Mouse (Mus musculus) embryonic facial prominence, embryonic 14.5 days (tissue): ENCODE measurements around the gene Txndc12. TPM values are rescaled to one million over a fixed set of nuclear protein-coding genes. Genes with fewer than 3 reads are reported as not detected.

ENCODE experiments used
- ATAC-seq: fragments of 200-750 bp; cut with Nextera tagmentation; 2 replicates; pipeline ENCODE4 v1.8.0; 2017; ENCODE audit warnings: low read depth, moderate number of reproducible peaks, moderate TSS enrichment
- DNase-seq: peaks from one replicate; pipeline ENCODE4 v3.0.0-alpha.2; 2015; ENCODE audit warnings: low spot score
- H3K27ac ChIP-seq: fragments of 300-500 bp; sonication (generic); replicated peaks from 2 replicates; pipeline ENCODE4 v1.5.1; 2014; ENCODE audit warnings: low read depth, mild to moderate bottlenecking, low read length, moderate library complexity
- H3K27me3 ChIP-seq: fragments of 300-500 bp; sonication (generic); replicated peaks from 2 replicates; pipeline ENCODE4 v1.6.1; 2014; ENCODE audit warnings: low read length; ENCODE audit not compliant: control insufficient read depth, insufficient read depth
- H3K36me3 ChIP-seq: fragments of 300-500 bp; sonication (generic); 2 replicates; pipeline ENCODE4 v1.6.1; 2014; ENCODE audit warnings: low read length, mixed read lengths; ENCODE audit not compliant: control insufficient read depth, insufficient read depth
- H3K4me1 ChIP-seq: fragments of 300-500 bp; sonication (generic); 2 replicates; pipeline ENCODE4 v1.6.1; 2014; ENCODE audit warnings: antibody characterized with exemption, low read length; ENCODE audit not compliant: control insufficient read depth, insufficient read depth
- H3K4me2 ChIP-seq: fragments of 300-500 bp; sonication (generic); 2 replicates; pipeline ENCODE4 v1.6.1; 2014; ENCODE audit warnings: low read depth, mild to moderate bottlenecking, low read length, moderate library complexity, mixed read lengths
- H3K4me3 ChIP-seq: fragments of 300-500 bp; sonication (generic); 2 replicates; pipeline ENCODE4 v1.5.1; 2014; ENCODE audit warnings: low read depth, mild to moderate bottlenecking, low read length
- H3K9ac ChIP-seq: fragments of 300-500 bp; sonication (generic); 2 replicates; pipeline ENCODE4 v1.6.1; 2014; ENCODE audit warnings: low read depth, mild to moderate bottlenecking, low read length, moderate library complexity, mixed read lengths
- H3K9me3 ChIP-seq: fragments of 300-500 bp; sonication (generic); 2 replicates; pipeline ENCODE4 v1.6.1; 2016; ENCODE audit warnings: low read length; ENCODE audit not compliant: control insufficient read depth
- WGBS: fragments of 180-500 bp; shearing (Covaris S2); extraction: QIAGEN DNeasy Blood & Tissue Kit; methylation state at CpG from one replicate; pipeline ENCODE4 v1.1.7; 2014; 5-methylcytosine and 5-hydroxymethylcytosine counted together
- polyA plus RNA-seq: library from polyadenylated mRNA; unstranded; fragments of >200 nt; fragmentation: Nextera tagmentation; extraction: Ambion mirVana; gene quantifications from 2 replicates; pipeline ENCODE4 v1.2.1, GENCODE M21; 2014

Gene Txndc12
- polyA plus RNA-seq, 1 experiment from 2014 or later: 103 TPM

DNA sequence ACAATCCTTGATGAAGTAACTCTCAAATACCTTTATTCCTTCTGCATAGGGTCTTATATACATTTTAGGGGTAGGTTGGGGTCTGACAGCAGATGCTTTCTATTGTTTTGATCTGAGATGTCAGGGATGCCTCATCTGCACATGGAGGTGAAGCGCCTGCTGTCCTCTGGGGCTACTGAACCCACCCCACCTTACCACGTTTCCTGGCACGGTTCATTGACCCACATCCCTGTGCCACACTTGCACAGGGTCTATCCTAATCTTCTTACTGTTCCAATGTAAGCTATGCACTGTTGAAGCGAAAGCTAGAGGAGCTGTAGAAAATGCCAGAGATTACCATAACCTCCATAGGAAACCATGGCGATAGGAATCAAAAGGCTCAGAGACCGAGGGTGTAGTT, 22.9 kb upstream of the Txndc12 start:
- Histone ChIP-seq H3K9me3 (no peaks in the 10 kb centered on the region), H3K9ac (no peak overlapping the region), H3K4me3 (no peak overlapping the region), H3K27ac (no peak overlapping the region), H3K27me3 (no peaks in the 10 kb centered on the region), H3K4me1 (no peaks in the 10 kb centered on the region), H3K36me3 (peaks cover 14% of the 10 kb centered on the region), H3K4me2 (no peak overlapping the region)
- no peak for ATAC-seq
- whole genome bisulfite sequencing: 71% methylated on average over 6 of the region's 6 CpGs
- DNase-seq: no peak

DNA sequence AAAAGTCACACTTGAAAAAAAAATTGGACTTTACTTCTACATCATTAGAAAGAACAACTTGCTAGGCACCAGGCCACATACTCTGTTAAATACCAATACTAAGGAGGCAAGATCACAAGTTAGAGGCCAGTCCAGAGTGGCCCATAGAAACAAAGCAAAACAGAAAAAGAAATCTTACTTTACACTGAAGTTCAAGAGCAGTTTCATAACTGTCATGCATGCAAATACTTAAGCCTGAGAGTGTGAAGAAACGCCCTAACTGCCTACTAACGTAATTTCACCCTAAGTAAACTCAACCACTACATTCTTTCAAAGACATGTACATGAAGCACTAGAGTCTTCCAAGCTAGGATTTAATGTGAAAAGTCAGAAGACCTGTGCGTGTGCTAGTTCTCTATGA, 8.7 kb upstream of the Txndc12 start:
- H3K4me1 ChIP-seq: no peaks in the 10 kb centered on the region
- ATAC-seq (no peak), DNase-seq (no peak)
- no peak overlapping the region for H3K4me3 ChIP-seq
- peaks cover 87% of the 10 kb centered on the region for H3K36me3 ChIP-seq
- H3K9ac ChIP-seq: no peak overlapping the region
- no peaks in the 10 kb centered on the region for H3K9me3 ChIP-seq
- H3K4me2 ChIP-seq: no peak overlapping the region
- H3K27ac ChIP-seq: no peak overlapping the region
- no peaks in the 10 kb centered on the region for H3K27me3 ChIP-seq
- WGBS: 92% methylated on average over 3 of the region's 3 CpGs

DNA sequence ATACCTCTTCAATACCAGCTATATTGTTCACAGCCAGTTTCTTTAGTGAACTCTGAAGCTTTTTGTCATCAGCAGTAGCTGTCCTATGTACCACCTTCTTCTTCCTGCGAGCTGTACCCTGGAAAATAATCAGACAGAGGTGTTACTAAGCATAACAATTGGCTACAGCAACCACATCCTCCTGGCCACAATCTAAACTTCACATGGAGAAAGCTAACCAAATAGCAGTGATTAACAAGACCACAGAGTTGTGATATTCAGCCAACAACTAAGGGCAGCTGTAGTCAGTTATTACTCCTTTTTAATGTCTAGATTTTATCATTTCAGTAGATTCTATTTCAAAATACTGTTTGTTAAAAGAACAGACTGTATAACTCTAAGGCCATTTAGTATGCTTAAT, 8.3 kb upstream of the Txndc12 start:
- ATAC-seq: no peak
- Histone ChIP-seq H3K4me2 (no peak overlapping the region), H3K4me3 (no peak overlapping the region), H3K27ac (no peak overlapping the region), H3K36me3 (peaks cover 83% of the 10 kb centered on the region), H3K9ac (no peak overlapping the region), H3K27me3 (no peaks in the 10 kb centered on the region), H3K4me1 (no peaks in the 10 kb centered on the region; the same call in 1 of the 2 replicates), H3K9me3 (no peaks in the 10 kb centered on the region)
- 87% methylated on average over 1 of the region's 1 CpGs for WGBS
- DNase-seq: no peak

DNA sequence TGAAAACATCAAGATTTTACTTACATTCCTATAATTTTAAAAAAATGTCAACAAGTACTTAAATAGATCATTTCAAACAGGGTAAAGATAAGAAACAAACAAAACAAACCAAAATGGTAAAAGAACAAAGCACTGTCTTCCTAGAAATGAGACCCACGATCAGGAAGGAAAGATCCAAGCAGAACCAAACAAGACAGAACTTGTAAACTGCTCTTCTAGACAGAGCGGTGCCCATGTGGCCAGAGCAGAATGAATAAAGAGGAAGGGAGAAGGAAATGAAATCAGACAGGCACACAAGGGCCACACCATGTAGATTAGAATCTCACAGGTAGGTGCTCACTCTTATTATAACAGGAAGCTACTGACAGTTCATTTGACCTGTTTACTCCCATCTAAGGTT, 7.8 kb upstream of the Txndc12 start:
- no peak overlapping the region for H3K27ac ChIP-seq
- peaks cover 80% of the 10 kb centered on the region for H3K36me3 ChIP-seq
- no peaks in the 10 kb centered on the region for H3K9me3 ChIP-seq
- no peak for ATAC-seq
- peaks cover 2% of the 10 kb centered on the region for H3K4me1 ChIP-seq
- no peak overlapping the region for H3K4me2 ChIP-seq
- WGBS: 83% methylated on average over 2 of the region's 2 CpGs
- H3K4me3 ChIP-seq: no peak overlapping the region
- H3K9ac ChIP-seq: no peak overlapping the region
- no peaks in the 10 kb centered on the region for H3K27me3 ChIP-seq
- DNase-seq: no peak

DNA sequence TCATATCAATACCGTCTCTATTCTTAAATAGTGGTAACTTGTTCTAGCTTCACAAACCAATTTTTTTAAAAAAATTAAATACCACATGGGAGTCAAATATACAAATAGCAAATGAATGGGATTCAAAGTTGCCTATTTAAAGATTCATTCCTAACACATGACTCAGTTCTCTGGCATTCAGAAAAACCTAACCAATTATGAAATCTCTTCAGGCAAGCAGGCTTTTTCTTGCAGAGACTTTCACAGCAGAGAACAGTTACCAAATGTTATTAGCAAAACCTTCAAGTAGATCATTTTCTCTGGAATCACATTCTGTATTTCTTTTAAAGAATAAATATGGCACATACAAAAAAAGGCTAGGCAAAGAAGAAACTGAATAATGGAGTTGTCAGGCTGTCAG, 3.7 kb upstream of the Txndc12 start:
- WGBS: 73% methylated on average over 1 of the region's 1 CpGs
- H3K36me3 ChIP-seq: peaks cover 42% of the 10 kb centered on the region
- 0 out of 2 replicates have a peak overlapping the region, but pooled peaks have one; percentile 15 for H3K4me2 ChIP-seq
- no peak overlapping the region for H3K27ac ChIP-seq
- no peaks in the 10 kb centered on the region for H3K27me3 ChIP-seq
- H3K4me3 ChIP-seq: no peak overlapping the region
- ATAC-seq (no peak), DNase-seq (no peak)
- peaks cover 15% of the 10 kb centered on the region for H3K4me1 ChIP-seq
- no peaks in the 10 kb centered on the region for H3K9me3 ChIP-seq
- H3K9ac ChIP-seq: no peak overlapping the region

DNA sequence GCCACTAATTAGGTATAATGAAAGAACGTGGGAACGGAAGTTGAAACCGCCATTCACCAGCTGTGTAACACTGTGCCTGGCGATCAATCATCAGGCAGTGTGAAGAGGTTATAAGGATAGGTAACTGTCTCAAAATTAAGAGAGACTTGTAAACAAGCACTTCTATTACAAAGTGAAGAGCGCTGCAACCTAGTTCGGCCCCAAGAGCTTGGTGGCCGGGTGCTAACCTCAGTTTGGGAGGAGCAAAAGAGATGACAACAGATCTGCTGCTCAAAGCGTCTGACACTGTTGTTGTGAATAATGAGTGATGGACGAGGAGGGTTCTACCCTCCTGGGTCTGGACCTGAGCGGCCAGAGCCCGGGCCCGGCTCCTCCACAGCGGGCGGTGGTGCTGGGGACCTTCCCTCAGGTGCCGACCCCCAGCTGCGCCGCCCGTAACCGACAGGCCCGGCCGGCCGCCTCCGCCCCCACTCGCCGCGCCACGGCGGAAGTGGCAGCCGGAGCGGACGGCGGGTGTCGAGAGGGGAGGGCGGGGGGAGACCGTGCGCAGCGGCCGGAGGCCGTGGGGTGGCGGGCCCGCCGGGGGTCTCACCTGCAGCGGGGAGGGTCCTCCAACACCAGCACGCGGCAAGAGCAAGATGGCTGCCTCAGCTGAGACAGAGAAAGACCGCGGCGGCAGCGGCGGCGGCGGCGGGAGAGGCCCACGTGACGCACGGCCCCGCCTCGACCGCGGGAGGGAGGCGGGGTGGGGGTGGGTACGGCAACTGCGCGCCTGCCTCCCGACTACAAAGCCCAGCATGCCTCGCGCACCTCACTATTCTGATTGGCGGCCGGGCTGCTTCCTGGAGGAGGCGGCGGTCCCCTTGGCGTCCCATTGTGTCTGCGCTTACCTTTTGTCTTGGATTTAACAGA, 1.2 kb upstream of the Txndc12 start, which contains the start of gene Btf3l4:
TSS of gene Btf3l4 (minus strand) at position 699 of the 912 bp plus-strand sequence.
- H3K4me1 ChIP-seq: peaks cover 23% of the 10 kb centered on the region
- H3K36me3 ChIP-seq: peaks cover 20% of the 10 kb centered on the region
- H3K9ac ChIP-seq: peak within 1 kb of the TSS; percentile 99
- no peaks in the 10 kb centered on the region for H3K9me3 ChIP-seq
- ATAC-seq (peak; percentile 96), DNase-seq (peak; percentile 98)
- 1% methylated on average over 45 of the region's 73 CpGs for WGBS
- H3K27me3 ChIP-seq: no peaks in the 10 kb centered on the region
- H3K27ac ChIP-seq: peak within 1 kb of the TSS; percentile 98
- peak within 1 kb of the TSS; percentile 65 for H3K4me2 ChIP-seq
- H3K4me3 ChIP-seq: peak within 1 kb of the TSS; percentile 85

DNA sequence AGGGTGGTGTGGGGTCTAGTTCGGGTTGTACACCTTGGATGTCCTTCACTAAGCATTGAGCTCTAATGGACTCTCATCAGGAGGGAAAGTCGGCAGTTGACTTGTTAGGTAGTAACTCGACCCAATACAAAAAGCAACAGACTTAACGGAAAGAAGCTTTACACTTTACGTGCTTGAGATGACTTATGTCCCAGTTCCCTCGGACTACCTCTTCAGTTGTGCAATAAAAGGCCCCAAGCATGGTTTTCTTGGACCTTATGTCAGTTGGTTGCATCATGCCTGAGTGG, 630 bp upstream of the Txndc12 start:
- Histone ChIP-seq H3K4me2 (peak overlapping the region; percentile 65), H3K27me3 (no peaks in the 10 kb centered on the region), H3K9me3 (no peaks in the 10 kb centered on the region), H3K4me3 (peak overlapping the region; percentile 85), H3K9ac (peak overlapping the region; percentile 99), H3K27ac (peak overlapping the region; percentile 98), H3K36me3 (peaks cover 14% of the 10 kb centered on the region), H3K4me1 (peaks cover 23% of the 10 kb centered on the region)
- no peak for ATAC-seq
- DNase-seq: no peak
- WGBS: 0% methylated on average over 6 of the region's 6 CpGs

DNA sequence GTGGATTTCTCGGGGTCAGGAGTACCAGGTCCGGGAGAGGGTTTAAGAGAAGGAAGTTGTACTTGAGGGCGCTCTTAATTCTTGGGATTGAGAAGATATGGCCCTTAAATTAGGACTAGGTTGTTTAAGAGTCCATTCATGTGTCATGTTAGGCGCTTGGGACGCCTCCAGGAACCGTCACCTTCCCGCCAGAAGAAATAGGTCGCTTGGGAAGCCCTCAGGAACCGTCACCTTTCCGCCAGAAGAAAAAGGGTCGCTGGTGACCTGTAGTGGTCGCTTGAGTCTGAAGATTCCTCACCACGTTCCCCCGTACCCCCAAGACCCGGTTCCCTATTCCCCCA, 540 bp downstream of the Txndc12 start:
- H3K27ac ChIP-seq: peak overlapping the region; percentile 98
- H3K9me3 ChIP-seq: no peaks in the 10 kb centered on the region
- H3K4me1 ChIP-seq: peaks cover 23% of the 10 kb centered on the region
- H3K27me3 ChIP-seq: no peaks in the 10 kb centered on the region
- DNase-seq (peak; percentile 6), ATAC-seq (no peak)
- H3K9ac ChIP-seq: peak overlapping the region; percentile 99
- peak overlapping the region; percentile 65 for H3K4me2 ChIP-seq
- H3K4me3 ChIP-seq: peak overlapping the region; percentile 85
- WGBS: under 1% methylated on average over 15 of the region's 15 CpGs
- peaks cover 5% of the 10 kb centered on the region; the same call in 1 of the 2 replicates for H3K36me3 ChIP-seq

DNA sequence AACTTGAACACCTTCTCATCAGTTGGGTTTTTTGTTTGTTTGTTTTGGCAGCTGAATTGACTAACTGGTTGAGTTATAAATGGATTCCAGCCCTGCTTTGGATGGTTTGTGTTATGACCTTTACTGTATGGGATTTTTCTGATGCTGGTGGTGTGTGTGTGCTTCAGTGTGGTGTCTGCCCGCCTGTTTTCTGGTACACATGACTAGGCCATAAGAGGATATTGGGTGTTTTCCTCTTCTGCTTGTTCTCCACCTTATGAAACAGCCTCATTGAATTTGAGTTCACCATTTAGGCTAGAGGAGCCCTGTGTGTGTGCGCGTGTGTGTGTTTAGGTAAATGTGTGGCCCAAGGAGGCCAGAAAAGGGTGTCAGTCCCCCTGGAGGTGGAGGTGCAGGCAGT, 1.1 kb downstream of the Txndc12 start:
- Histone ChIP-seq H3K27ac (peak overlapping the region; percentile 98; the same call in 1 of the 2 replicates), H3K4me1 (peaks cover 23% of the 10 kb centered on the region)
- WGBS: 62% methylated on average over 3 of the region's 3 CpGs

More for the DNA sequence above, 1.1 kb downstream of the Txndc12 start:
- Histone ChIP-seq H3K4me2 (peak overlapping the region; percentile 65), H3K9ac (peak overlapping the region; percentile 99), H3K9me3 (no peaks in the 10 kb centered on the region), H3K36me3 (0 out of 2 replicates have a peak, but pooled peaks cover 4% of the 10 kb centered on the region), H3K27me3 (no peaks in the 10 kb centered on the region), H3K4me3 (peak overlapping the region; percentile 85)
- peak; percentile 10 for DNase-seq
- no peak for ATAC-seq
